Comparison of ENCODE assay signal across 25 mouse cellular contexts in the genomic region with DNA sequence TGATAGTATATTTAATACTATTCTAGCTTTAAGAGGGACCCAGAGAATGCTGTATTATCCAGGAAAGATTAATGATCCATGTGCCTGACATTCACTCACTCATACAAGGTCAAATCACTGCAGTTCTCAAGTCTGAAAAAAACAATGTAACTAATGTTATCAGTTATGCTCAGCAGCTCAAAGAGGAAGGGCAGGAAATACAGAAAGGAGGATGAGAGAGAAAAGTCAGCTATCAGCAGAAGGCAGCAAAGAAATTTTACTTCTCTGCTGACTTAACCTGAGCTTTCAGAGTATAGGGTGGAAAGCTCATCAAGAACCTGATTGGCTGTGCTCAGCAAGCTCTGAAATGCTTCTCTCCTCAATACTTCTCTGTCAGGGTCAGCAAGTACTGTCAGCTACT.
"Had no signal": no experiment of that assay in that cellular context is flagged by ENCODE, and none has a peak within 500 bp of the region (broad histone marks: within the 10 kb centered on the region; RNA-seq: fewer than 3 reads in every experiment).

No protein-coding gene starts in this region.

- H3K27me3 ChIP-seq: heart, embryonic 12.5 days; heart, embryonic 15.5 days; intestine, embryonic 15.5 days; kidney, embryonic 15.5 days; limb, embryonic 13.5 days; limb, embryonic 15.5 days; liver, embryonic 13.5 days had no signal

- H3K4me1 ChIP-seq: intestine, embryonic 15.5 days; limb, embryonic 15.5 days had no signal

- H3K4me3 ChIP-seq: heart, embryonic 10.5 days; heart, embryonic 12.5 days; heart, embryonic 15.5 days; intestine, embryonic 15.5 days; kidney, embryonic 15.5 days; limb, embryonic 13.5 days; limb, embryonic 15.5 days; liver, embryonic 13.5 days had no signal

- DNase-seq: gastrocnemius, postnatal 14 days; gastrocnemius, postnatal 36 days; heart, adult 18-20 months; heart, postnatal 14 days; heart, postnatal 36 days; kidney, adult 18-20 months; kidney, adult 8-10 months; kidney, postnatal 14 days; kidney, postnatal 36 days; layer of hippocampus, adult 9-11 months; layer of hippocampus, postnatal 36 days; left cerebral cortex, postnatal 4 days; liver, embryonic 13.5 days had no signal

- H3K36me3 ChIP-seq: heart, embryonic 10.5 days; heart, embryonic 12.5 days; heart, embryonic 15.5 days; intestine, embryonic 15.5 days; kidney, embryonic 15.5 days; liver, embryonic 13.5 days had no signal

- ATAC-seq: hindbrain, embryonic 16.5 days; inflammation-experienced regulatory T-cells, adult 6 months; intestine, embryonic 15.5 days; intestine, postnatal 0 days had no signal

- H3K9me3 ChIP-seq: heart, embryonic 10.5 days; heart, embryonic 12.5 days; heart, embryonic 15.5 days; intestine, embryonic 15.5 days; kidney, embryonic 15.5 days; limb, embryonic 13.5 days; limb, embryonic 15.5 days; liver, embryonic 13.5 days had no signal

- H3K4me2 ChIP-seq: heart, embryonic 12.5 days; heart, embryonic 15.5 days; hindbrain, embryonic 14.5 days; intestine, embryonic 15.5 days; kidney, embryonic 15.5 days; limb, embryonic 13.5 days; limb, embryonic 15.5 days; liver, embryonic 13.5 days had no signal

- H3K27ac ChIP-seq: heart, embryonic 10.5 days; heart, embryonic 15.5 days; hindbrain, embryonic 14.5 days; intestine, embryonic 15.5 days; kidney, embryonic 15.5 days; kidney, postnatal 0 days; limb, embryonic 13.5 days; limb, embryonic 15.5 days; liver, embryonic 13.5 days had no signal

- H3K9ac ChIP-seq: heart, embryonic 12.5 days; heart, embryonic 15.5 days; hindbrain, embryonic 14.5 days; intestine, embryonic 15.5 days; kidney, embryonic 15.5 days; limb, embryonic 13.5 days; limb, embryonic 15.5 days; liver, embryonic 13.5 days had no signal
